Mouse (Mus musculus): ENCODE data around the gene Olfr112. TPM values are rescaled to one million over a fixed set of nuclear protein-coding genes. Genes with fewer than 3 reads are reported as not detected.
"Not testable (repeated sequence)": the region's sequence is repeated elsewhere in the genome, so short reads cannot be mapped to it uniquely, and the experiment has no call there.

The Olfr112 gene
- polyA plus RNA-seq (2012; ENCODE audit: insufficient read depth, insufficient read length, low replicate concordance, missing spikeins): not detected in 2 replicates

- H3K27ac ChIP-seq (ENCODE audit: insufficient read depth, low read depth, low read length): no peak within 1 kb of the TSS
- H3K4me3 ChIP-seq (ENCODE audit: insufficient read depth, low read depth, low read length): no peak within 1 kb of the TSS
- TF ChIP-seq POLR2A (IDR thresholded peaks at IDR 0.05; ENCODE audit: insufficient read depth, low read depth, low read length): no peak
- TF ChIP-seq CTCF (IDR thresholded peaks at IDR 0.05; ENCODE audit: insufficient read depth, low read depth, low read length): no peak
- no peaks in the 10 kb centered on the region for H3K4me1 ChIP-seq (ENCODE audit: control insufficient read depth, insufficient read depth, low read length)
Observed at GRCm38 (mm10) chr17:37569351-37569750, at the start of gene Olfr112. Gene Olfr112, minus strand, starts transcription at chr17:37569451.

- Histone ChIP-seq H3K27ac (ENCODE audit: insufficient read depth, low read depth, low read length) (no peak within 1 kb of the TSS), H3K4me1 (ENCODE audit: control insufficient read depth, insufficient read depth, low read length) (no peaks in the 10 kb centered on the region), H3K4me3 (ENCODE audit: insufficient read depth, low read depth, low read length) (no peak within 1 kb of the TSS)
- TF ChIP-seq POLR2A (IDR thresholded peaks at IDR 0.05; ENCODE audit: insufficient read depth, low read depth, low read length): no peak
- no peak for TF ChIP-seq CTCF (IDR thresholded peaks at IDR 0.05; ENCODE audit: insufficient read depth, low read depth, low read length)
Observed at GRCm38 (mm10) chr17:37592643-37593042, 23.4 kb upstream of the Olfr112 start, which contains the start of gene Olfr114. Gene Olfr114, minus strand, starts transcription at chr17:37592743.

- no peak for TF ChIP-seq POLR2A (IDR thresholded peaks at IDR 0.05; ENCODE audit: insufficient read depth, low read depth, low read length)
- TF ChIP-seq CTCF (IDR thresholded peaks at IDR 0.05; ENCODE audit: insufficient read depth, low read depth, low read length): no peak
- Histone ChIP-seq H3K4me1 (ENCODE audit: control insufficient read depth, insufficient read depth, low read length) (no peaks in the 10 kb centered on the region), H3K27ac (ENCODE audit: insufficient read depth, low read depth, low read length) (no peak within 1 kb of the TSS), H3K4me3 (ENCODE audit: insufficient read depth, low read depth, low read length) (no peak within 1 kb of the TSS)
Observed at GRCm38 (mm10) chr17:37577563-37577962, 8.3 kb upstream of the Olfr112 start, which contains the start of gene Olfr113. Gene Olfr113, minus strand, starts transcription at chr17:37577663.

- Histone ChIP-seq H3K4me1 (ENCODE audit: control insufficient read depth, insufficient read depth, low read length) (no peaks in the 10 kb centered on the region), H3K27ac (ENCODE audit: insufficient read depth, low read depth, low read length) (no peak overlapping the region), H3K4me3 (ENCODE audit: insufficient read depth, low read depth, low read length) (no peak overlapping the region)
- TF ChIP-seq CTCF (IDR thresholded peaks at IDR 0.05; ENCODE audit: insufficient read depth, low read depth, low read length) (no peak), POLR2A (IDR thresholded peaks at IDR 0.05; ENCODE audit: insufficient read depth, low read depth, low read length) (no peak)
- whole genome bisulfite sequencing: 48% methylated on average over 1 of the region's 1 CpGs
Observed at GRCm38 (mm10) chr17:37558913-37559615, 10.2 kb downstream of the Olfr112 start.

GRCm38 (mm10) chr17:37543800-37544435 lies 25.3 kb downstream of the Olfr112 start:
- Histone ChIP-seq H3K4me3 (ENCODE audit: insufficient read depth, low read depth, low read length) (no peak overlapping the region), H3K27ac (ENCODE audit: insufficient read depth, low read depth, low read length) (no peak overlapping the region), H3K4me1 (ENCODE audit: control insufficient read depth, insufficient read depth, low read length) (no peaks in the 10 kb centered on the region)
- WGBS: 39% methylated on average over 3 of the region's 3 CpGs
- no peak for TF ChIP-seq CTCF (IDR thresholded peaks at IDR 0.05; ENCODE audit: insufficient read depth, low read depth, low read length)
- TF ChIP-seq POLR2A (IDR thresholded peaks at IDR 0.05; ENCODE audit: insufficient read depth, low read depth, low read length): no peak

- Histone ChIP-seq H3K27ac (ENCODE audit: insufficient read depth, low read depth, low read length) (no peak overlapping the region), H3K4me3 (ENCODE audit: insufficient read depth, low read depth, low read length) (no peak overlapping the region), H3K4me1 (ENCODE audit: control insufficient read depth, insufficient read depth, low read length) (no peaks in the 10 kb centered on the region)
- WGBS: 78% methylated on average over 4 of the region's 4 CpGs
- TF ChIP-seq CTCF (IDR thresholded peaks at IDR 0.05; ENCODE audit: insufficient read depth, low read depth, low read length) (no peak), POLR2A (IDR thresholded peaks at IDR 0.05; ENCODE audit: insufficient read depth, low read depth, low read length) (no peak)
Observed at GRCm38 (mm10) chr17:37541454-37542119, 27.7 kb downstream of the Olfr112 start.

- H3K4me3 ChIP-seq (ENCODE audit: insufficient read depth, low read depth, low read length); H3K4me1 ChIP-seq (ENCODE audit: control insufficient read depth, insufficient read depth, low read length); H3K27ac ChIP-seq (ENCODE audit: insufficient read depth, low read depth, low read length): not testable (repeated sequence)
- WGBS: 46% methylated on average over 1 of the region's 1 CpGs
Observed at GRCm38 (mm10) chr17:37538416-37538815, 30.8 kb downstream of the Olfr112 start.

- TF ChIP-seq POLR2A (IDR thresholded peaks at IDR 0.05; ENCODE audit: insufficient read depth, low read depth, low read length) (no peak), CTCF (IDR thresholded peaks at IDR 0.05; ENCODE audit: insufficient read depth, low read depth, low read length) (no peak)
- H3K4me1 ChIP-seq (ENCODE audit: control insufficient read depth, insufficient read depth, low read length): no peaks in the 10 kb centered on the region
- no peak overlapping the region for H3K4me3 ChIP-seq (ENCODE audit: insufficient read depth, low read depth, low read length)
- no peak overlapping the region for H3K27ac ChIP-seq (ENCODE audit: insufficient read depth, low read depth, low read length)
Observed at GRCm38 (mm10) chr17:37535173-37535572, 34.1 kb downstream of the Olfr112 start.

GRCm38 (mm10) chr17:37525427-37525826 lies 43.8 kb downstream of the Olfr112 start:
- H3K4me3 ChIP-seq (ENCODE audit: insufficient read depth, low read depth, low read length); H3K27ac ChIP-seq (ENCODE audit: insufficient read depth, low read depth, low read length); H3K4me1 ChIP-seq (ENCODE audit: control insufficient read depth, insufficient read depth, low read length): not testable (repeated sequence)
- WGBS: 73% methylated on average over 1 of the region's 1 CpGs

- H3K4me3 ChIP-seq (ENCODE audit: insufficient read depth, low read depth, low read length): not testable (repeated sequence)
Observed at GRCm38 (mm10) chr17:37524612-37525011, 44.6 kb downstream of the Olfr112 start.

More at GRCm38 (mm10) chr17:37524612-37525011, 44.6 kb downstream of the Olfr112 start:
- not testable (repeated sequence) for H3K27ac ChIP-seq (ENCODE audit: insufficient read depth, low read depth, low read length); H3K4me1 ChIP-seq (ENCODE audit: control insufficient read depth, insufficient read depth, low read length)
